Mouse (Mus musculus) T-helper 17 cell (primary cell): Measurements from ENCODE around the gene Tm2d3.

Experiments used
- in situ Hi-C, 2 experiments: fragments of 300-600 bp; cut with MboI, MseI; formaldehyde crosslinking; loops; 1 replicate in 1 of 2; 2 replicates in 1 of 2; pipeline ENCODE4 v1.15.1; 2025; ENCODE audit warnings: high pct_unique_total_duplicates in 2 of 2

The Tm2d3 gene

DNA sequence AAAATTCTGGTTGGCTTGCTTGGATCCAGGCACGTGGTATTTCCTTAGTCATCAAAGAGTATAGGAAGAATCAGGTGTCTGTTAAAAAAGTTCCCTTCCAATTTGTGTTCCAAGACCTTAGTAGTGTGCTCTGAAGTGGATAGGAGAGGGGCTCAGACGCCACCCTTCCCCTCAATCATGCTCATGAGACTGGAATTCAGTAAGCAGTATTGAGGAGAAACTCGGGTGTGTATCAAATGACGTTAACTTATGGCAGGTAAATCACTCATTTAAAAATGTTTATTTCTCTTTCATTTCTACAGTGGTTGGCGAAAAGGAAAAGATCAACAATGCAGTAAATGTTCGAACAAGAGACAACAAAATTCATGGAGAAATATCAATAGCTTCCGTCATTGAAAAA is at the start of gene Tm2d3:
Tm2d3 (plus strand) TSS at position 301 of the 400 bp plus-strand sequence.
- in situ Hi-C loops = loop anchor here in 1 of 2 experiments (10.0 kb wide), 1 partner anchor 1674 kb away; no protein-coding TSS in a partner anchor

DNA sequence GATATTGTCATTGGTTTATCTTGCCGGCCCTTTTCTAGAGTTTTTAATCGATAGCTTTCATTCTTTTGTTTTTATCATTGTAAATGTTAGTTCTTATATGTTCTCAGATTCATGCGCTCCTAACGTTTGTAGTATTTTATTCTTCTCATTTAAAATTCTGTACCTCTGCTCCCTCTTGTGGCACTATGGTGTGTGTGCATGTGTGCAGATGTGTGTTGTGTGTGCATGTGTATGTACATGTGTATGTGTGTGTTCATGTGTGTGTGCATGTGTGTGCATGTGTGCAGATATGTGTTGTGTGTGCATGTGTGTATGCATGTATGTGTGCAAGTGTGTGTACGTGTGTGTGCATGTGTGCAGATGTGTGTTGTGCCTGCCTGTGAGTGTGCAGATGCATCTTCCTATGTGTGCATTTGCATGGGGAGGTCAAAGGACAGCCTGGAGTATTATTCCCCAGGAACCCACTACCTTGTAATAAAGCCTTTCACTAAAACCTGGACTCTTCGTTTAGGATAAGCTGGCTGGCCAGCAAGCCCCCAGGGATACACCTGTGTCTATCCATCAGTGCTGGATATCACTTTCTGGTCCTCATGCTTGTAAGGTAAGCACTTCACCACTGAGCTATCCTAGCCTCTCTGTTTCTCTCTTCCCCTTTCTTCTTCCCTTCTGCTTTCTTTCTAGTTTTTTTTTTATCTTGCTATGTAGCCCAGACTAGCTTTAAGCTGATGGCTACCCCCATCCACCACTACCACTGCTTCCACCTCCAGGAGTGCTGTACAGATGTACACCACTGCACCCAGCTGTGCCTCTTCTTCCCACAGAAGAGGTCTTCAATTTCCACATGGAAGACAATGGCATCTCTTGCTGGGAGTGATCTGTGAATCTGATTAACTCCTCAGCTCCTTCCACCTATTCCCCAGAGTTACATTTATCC is 48.3 kb upstream of the Tm2d3 start:
- in situ Hi-C loops = loop anchor here (25.0 kb wide), 2 partner anchors 780 to 1255 kb away; partner anchors contain the start of genes Mcee (in 1 of the 2), Mphosph10 (in 1 of the 2) and Nsmce3 (in 1 of the 2)

DNA sequence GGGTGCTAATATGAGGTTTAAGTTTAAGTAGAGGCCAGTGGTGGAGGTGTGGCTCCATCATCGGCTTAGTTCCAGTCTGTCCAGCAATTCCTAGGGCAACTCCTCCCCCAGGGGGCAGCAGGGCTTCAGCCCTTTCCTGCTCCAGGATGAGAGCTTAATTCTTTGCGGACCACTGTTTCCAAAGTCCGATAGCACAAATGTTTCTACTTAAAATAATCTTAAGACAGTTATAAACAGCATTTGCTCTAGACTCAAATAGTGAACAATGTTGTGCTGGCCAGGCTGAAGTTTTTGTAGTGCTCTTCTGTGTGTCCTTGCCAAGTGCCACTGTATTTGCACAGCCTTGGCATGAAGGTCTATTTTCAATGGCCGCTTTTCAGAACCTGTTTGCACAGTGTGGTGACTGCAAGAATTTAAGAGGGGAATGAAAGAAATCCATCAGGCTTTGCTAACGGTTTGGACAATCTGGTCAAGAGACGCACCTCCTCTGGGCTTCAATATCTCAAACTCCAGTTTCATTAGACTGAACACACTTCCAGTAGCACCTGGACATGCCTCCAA is 47.0 kb upstream of the Tm2d3 start:
- in situ Hi-C loops = loop anchor here (25.0 kb wide), 2 partner anchors 782 to 1257 kb away; partner anchors contain the start of genes Mcee (in 1 of the 2), Mphosph10 (in 1 of the 2) and Nsmce3 (in 1 of the 2)

DNA sequence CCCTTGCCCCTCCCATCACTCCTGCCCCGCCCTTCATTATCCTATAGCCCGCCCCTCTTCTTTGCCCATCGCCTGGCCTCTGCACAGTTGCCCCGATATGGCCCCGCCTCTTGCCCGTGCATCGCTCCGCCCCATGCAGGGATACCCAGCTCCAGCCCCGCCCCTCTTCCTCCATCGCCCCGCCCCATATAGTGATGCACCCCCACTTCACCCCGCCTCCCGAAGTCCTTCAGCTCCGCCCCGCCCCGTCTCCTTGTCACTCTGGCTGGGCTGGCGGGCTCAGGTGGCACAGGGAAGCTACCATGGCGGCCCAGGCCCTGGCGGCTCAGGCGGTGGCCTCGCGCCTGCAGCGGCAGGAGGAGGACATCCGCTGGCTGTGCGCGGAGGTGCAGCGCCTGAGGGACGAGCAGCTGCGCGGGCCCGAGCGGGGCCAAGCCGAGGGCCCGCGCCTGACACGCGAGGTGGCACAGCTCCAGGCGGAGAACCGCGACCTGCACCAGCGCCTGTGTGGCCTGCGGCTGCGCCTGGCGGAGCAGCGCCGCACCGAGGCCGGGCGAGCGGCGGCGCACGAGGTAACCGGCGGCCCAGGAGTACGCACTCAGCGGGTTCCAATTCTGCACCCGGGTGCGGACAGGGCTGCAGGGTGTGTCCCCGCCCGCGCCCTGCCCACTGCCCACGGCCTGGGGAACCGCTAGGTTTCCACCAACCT is 46.2 kb upstream of the Tm2d3 start, which contains the start of gene Tarsl2:
Tarsl2 (plus strand) TSS at position 256 of the 709 bp plus-strand sequence.
- in situ Hi-C loops = loop anchor here (5.0 to 25.0 kb wide), 3 partner anchors 43 to 1257 kb away; partner anchors contain the start of genes Mcee (in 1 of the 2), Mphosph10 (in 1 of the 2) and Nsmce3 (in 1 of the 2)

DNA sequence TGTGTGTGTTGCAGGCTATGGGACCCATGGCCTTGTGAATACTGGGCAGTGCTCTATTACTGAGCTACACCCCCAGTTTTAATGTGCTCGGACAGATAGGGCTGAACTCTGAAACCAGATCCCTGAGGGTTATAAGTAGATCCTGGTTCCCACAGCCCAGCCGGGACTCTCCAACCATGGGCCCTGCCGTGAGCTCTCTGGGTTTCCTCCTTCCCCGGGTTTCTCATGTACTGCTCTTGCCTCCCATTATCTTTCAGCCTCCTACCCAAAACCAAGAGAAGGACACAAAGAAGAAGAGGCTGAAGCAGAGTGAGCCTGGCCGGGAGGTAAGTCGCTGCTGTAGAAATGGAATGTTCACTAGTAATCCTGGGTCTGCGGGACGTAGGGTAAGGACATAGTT is 45.0 kb upstream of the Tm2d3 start:
- in situ Hi-C loops = loop anchor here (5.0 to 25.0 kb wide), 3 partner anchors 41 to 1259 kb away; partner anchors contain the start of genes Mcee (in 1 of the 2), Mphosph10 (in 1 of the 2) and Nsmce3 (in 1 of the 2)

DNA sequence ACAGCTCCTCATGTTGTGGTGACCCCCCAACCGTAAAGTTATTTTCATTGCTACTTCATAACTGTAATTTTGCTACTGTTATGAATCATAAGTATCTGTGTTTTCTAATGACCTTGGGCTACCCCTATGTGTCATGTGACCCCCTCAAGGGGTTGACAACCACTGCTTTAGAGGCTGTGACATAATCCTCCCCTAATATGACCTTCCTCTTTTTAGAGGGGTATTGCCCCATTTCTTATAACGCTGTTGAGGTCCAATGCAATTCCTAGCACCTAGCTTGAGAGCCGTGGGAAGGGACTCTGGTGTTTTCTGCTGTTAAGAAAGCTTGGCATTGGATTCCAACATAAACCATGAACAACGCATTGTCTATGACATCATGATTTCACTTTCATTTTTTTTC is 40.3 kb upstream of the Tm2d3 start:
- in situ Hi-C loops = no loop called here

DNA sequence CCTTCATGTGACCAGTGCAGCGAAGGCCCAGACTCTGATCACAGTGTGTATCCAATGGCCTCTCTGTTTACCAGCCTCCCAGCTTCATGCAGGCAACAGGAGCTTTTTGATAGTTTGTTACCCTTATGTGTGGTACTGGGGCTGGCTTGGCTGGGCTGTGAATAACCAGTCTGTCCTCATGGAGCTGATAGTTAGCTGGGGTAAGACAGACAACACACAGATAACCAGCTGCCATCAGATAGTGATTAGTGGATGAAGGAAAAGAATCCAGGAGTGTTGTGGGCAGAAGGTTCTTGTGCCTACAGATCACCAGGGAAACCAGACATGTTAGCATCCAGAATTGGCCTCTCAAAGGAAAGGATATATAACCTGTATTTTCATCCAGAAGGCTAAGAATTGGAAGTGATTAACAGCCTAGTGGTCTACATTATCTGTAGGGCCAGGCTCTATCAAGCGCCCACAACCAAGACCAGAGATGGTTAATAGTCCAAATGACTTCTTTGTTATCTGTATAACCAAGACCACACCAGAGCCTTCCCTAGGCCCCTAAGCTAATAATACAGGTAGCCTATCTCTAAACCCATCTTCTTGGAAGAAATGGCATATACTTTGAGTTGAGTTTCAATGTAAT is 33.4 kb upstream of the Tm2d3 start:
- in situ Hi-C loops = no loop called here

DNA sequence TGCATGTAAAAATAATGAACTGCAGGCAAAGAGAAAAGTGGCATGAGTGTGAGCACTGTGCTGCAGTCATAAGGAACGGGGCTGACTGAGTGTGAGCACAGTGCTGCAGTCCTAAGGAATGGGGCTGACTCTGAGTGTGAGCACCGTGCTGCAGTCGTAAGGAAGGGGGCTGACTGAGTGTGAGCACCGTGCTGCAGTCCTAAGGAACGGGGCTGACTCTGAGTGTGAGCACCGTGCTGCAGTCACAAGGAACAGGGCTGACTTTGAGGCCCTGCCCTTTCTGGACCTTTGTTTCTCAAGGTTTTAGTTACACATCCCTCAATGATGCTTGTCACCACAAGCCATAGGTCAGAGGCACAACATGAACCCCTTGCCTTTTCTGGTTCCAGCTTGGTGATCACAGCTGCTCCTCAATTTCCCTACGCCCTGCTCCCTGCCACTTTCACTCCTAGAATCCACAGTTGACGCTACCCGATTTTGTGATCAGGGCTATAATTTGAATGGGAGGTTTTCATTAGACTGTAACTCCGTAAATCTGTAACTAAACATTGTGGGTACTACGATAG is 27.7 kb upstream of the Tm2d3 start:
- in situ Hi-C loops = no loop called here

DNA sequence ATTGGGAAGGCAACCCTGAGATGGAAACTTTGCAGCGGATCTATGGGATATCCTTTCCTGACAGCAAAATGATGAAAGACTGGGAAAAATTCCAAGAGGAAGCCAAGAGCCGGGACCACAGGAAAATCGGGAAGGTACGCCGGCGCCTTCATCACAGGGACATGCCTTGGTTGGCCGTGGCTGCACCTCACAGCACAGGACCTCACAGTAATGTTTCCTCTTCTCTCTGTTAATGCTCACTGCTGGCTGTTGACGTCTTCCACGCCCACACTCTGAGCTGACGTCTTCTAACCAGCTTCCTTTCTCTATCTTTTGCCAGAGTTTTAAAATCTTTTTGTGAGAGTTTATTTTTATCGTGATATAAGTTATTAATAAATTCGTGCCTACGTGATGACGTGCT is 27.1 kb upstream of the Tm2d3 start:
- in situ Hi-C loops = no loop called here

DNA sequence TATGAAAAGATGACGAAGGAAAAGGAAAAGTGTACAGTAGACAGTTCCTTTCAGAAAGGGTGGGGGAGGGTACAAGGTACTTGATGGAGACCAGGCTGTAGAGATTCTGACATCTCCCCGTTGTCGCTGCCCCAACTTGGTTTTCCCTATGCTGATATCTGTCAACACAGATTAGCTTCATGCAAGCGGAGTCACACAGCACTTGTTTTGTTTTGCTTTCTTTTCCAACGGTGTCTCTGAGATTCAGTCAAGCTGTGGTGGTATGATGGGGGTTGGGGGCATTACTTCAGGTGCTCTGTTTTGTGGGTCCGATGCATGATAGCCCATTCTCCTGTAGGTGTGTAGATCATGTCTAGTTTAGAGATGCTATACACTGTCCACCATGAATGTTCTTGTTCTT is 23.5 kb upstream of the Tm2d3 start:
- in situ Hi-C loops = no loop called here

DNA sequence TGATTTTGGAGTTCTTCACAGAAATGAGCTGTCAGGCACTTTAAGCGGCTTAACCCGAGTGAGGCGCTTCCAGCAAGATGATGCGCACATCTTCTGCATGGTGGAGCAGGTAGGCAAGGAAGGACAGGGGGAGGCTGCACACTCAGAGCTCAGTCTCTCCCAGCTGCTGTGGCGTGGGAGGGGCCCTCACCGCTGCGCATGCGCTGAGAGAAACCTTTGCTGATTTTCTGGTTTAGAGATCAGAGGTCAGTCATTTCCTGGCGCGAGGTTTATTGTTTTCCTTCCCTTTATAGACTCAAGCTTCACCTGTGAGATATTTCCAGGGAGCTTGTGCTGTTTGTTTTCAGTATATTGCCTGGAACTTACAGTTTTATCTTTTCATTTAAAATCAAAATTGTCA is 12.9 kb upstream of the Tm2d3 start:
- in situ Hi-C loops = no loop called here

DNA sequence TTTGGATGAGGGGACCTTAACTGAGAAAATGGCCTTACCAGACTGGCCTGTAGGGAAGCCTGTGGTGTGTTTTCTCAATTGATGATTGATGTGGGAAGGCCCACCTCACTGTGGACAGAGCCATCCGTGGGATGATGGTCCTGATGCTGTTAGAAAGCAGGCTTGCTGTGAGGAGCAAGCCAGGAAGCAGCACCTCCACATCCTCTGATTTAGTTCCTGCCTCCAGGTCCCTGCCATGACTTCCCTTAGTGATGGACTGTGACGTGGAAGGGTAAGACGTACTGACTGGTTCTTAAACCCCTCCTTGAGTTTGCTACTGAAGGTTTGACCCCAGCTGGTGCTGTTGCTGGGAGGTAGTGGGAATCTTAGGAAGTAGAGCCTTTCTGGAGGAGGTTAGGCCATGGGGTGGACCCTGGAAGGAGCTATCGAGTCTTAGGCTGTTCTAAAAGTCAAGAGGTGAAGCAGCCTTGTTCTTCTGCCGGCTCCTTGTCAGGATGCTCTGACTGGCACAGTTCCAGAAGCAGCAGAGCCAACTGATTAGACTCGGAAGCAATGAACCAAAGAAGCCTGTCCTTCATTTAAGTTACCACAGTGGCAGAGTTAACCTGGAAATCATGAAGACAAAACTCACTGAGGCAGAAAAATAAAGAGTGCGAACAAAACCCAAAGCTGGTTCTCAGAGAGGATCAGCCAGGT is 11.9 kb upstream of the Tm2d3 start:
- in situ Hi-C loops = no loop called here

DNA sequence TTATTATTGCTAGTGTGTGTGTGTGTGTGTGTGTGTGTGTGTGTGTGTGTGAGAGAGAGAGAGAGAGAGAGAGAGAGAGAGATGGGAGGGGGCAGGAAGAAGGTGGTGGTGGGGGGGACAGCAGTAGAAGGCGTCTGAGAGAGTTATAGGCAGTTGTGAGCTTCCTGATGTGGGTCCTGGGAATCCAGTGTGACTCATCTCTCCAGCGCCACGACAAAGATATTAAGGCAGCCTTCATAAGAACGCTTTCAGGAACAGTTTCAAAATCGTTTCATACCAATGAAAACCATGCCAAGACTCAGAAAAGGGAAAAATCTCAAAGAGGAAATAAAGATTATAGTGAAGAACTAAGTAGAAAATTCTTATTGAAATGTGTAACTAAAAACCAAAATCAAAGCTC is 9.8 kb upstream of the Tm2d3 start:
- in situ Hi-C loops = no loop called here

DNA sequence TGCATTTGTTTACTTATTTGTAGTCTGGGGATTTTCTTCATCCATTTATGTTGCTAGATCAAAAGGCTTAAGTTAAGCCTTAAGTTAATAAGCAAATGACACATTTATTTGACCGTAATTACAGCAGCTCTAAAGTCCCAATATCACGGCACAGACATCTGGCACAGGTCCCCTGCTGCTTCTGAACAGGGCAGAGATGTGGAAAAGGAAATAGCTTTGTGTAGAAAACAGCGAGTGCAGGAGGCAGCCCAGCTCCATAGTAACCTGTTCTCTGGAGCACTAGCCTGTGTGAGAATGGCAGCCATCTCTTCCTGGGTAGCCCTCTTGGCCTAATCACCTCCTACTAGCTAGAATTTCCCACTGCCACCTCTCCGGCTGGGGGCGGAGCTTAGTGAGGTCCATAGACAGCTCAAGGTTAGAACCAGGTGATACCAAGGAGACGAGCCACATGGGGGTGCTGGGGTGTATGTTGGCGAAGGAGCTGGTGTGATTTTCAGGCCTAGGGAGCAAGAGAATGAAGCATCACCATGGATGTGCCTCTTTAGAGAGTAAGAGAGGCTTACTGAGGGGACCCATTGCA is 6.6 kb upstream of the Tm2d3 start:
- in situ Hi-C loops = no loop called here

DNA sequence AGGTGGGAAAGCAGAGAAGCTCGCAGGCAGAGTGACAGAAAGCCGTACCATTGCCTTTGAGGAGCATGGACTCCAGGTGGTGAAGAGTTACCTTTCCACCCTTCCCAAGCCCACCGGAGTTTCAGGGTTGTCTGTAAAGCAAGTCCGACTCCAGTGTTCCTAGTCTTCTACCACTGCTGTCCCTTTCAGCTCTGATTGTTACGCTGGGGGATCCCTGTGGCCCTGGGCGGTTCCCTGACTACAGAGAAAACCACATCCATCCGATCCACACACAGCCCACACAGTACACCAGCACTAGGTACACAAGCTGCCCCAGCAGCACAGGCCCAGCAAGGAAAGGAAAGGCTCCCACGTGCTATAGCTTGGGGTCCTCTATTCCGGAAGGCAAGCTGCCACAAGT is 4.3 kb upstream of the Tm2d3 start:
- in situ Hi-C loops = loop anchor here in 1 of 2 experiments (5.0 kb wide), 1 partner anchor 39 kb away; no protein-coding TSS in a partner anchor

DNA sequence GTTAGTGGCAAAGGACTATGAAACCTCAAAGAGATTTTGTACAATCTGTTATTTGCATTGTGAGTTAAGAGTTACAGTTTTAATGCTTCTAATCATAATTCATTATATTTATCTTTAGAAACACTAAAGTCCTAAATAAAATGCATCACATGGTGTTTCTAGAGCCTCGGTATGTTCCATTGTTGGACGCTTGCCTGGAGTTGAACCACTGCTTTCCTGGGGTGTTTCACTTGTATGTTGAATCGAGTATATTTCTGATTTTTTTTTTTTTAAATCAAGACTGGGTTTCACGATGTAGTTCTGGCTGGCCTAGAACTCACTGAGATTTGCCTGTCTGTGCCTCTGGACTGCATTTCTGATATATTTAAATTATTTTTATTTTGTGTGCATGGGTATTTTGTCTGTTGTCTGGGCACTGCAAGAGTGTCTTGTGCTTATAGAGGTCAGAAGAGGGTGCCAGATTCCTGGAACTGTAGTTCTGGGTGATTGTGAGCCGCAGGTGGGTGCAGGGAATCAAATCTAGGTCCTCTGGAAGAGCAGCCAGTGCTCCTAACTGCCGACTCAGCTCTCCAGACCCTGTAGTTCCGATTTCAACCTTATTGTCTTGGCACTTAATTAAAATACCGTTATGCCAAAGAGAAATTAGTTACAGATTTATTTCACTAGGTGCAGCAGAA is 1.1 kb downstream of the Tm2d3 start:
- in situ Hi-C loops = loop anchor here in 1 of 2 experiments (10.0 kb wide), 1 partner anchor 1673 kb away; no protein-coding TSS in a partner anchor

DNA sequence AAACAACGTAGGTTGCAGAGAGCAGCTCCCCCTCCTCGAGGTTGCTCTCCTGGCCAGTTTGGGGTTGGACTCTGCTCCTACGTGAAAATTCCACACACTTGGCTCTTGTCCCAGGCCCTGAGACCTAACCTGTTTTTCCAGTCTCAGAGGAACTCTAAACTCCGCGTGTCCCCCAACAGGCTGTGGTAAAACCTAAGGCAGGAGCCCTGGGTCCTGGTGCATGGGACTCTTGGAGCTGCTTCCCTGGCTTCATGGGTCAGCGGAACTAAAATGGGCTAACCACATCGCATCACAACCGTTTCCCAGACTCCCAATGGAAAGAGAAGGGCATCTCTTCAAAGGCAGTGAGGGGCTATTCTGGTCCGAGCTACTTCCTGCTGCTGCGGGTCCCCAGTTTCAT is 1.9 kb downstream of the Tm2d3 start:
- in situ Hi-C loops = loop anchor here in 1 of 2 experiments (10.0 kb wide), 1 partner anchor 1672 kb away; no protein-coding TSS in a partner anchor

DNA sequence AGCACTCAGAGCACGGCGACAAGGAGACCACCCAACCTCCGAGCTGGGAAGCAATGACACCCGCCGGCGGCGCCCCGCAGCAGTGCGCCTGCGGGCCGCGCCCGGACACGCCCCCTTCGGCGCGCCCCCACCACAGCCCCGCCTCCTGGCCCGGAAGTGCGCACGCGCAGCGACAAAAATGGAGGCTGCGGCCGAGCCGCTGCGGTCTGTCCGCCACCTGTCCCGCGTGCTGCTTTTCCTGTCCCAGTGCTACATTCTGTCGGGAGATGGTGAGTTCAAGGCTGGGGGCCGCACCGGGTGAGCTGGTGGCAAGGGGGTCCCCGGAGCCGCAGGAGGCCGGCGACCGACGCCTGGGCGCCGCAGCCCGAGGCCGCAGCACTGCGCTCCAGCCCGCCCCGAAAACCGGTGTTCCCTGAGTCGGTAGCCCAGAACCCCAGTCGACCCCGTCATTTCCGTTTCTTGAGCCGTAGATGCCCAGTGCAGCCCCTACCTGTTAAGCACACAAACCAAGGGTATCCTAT is 2.4 kb downstream of the Tm2d3 start:
- in situ Hi-C loops = loop anchor here in 1 of 2 experiments (10.0 kb wide), 1 partner anchor 1671 kb away; no protein-coding TSS in a partner anchor
